Mouse (Mus musculus) cerebellum, adult 2 months (tissue): ENCODE measurements around the gene Txnrd2.

Experiments used
- CTCF ChIP-seq: fragments of 200-500 bp; IDR thresholded peaks from 2 replicates; pipeline ENCODE4 v1.5.1; 2011; ENCODE audit warnings: low read depth, mild to moderate bottlenecking, control low read depth, low read length, moderate library complexity, borderline replicate concordance; ENCODE audit not compliant: insufficient read depth
- POLR2A ChIP-seq: fragments of 200-500 bp; IDR thresholded peaks from 2 replicates; pipeline ENCODE4 v1.6.1; 2011; ENCODE audit warnings: low read length, control low read depth, borderline replicate concordance; ENCODE audit not compliant: insufficient read depth

GRCm38 (mm10) chr16:18449005-18449404 lies 22.8 kb downstream of the Txnrd2 start:
- TF ChIP-seq POLR2A (no peak), CTCF (no peak)
